In genomic region chr10:80048834-80049233, GRCm38 (mm10) we compare ENCODE assay signal across 10 mouse cellular contexts. TPM values are rescaled to one million over a fixed set of nuclear protein-coding genes. Genes with fewer than 3 reads are reported as not detected.
DNase-seq lines count a peak whose midpoint lies in the region; ATAC-seq and TF ChIP-seq lines count a peak whose summit lies in the region.
"Had no signal": no experiment of that assay in that cellular context is flagged by ENCODE, and none has a peak within 500 bp of the region (broad histone marks: within the 10 kb centered on the region; RNA-seq: fewer than 3 reads in every experiment).

No protein-coding gene starts in this region.

- no peak overlapping the region for H3K9ac ChIP-seq in kidney, postnatal 0 days (ENCODE audit: low read depth, low read length)
- H3K9ac ChIP-seq in ES-E14 (ENCODE audit: insufficient read depth, low read depth, low read length, poor library complexity, severe bottlenecking): 0 out of 2 replicates have a peak overlapping the region, but pooled peaks have one; percentile 9
- no peak overlapping the region for H3K9ac ChIP-seq in hindbrain, embryonic 13.5 days

- H3K36me3 ChIP-seq in kidney, postnatal 0 days (ENCODE audit: insufficient read depth, low read length): no peaks in the 10 kb centered on the region
- H3K36me3 ChIP-seq in ES-E14 (ENCODE audit: control insufficient read depth, insufficient read depth, low read length, poor library complexity, severe bottlenecking): no peaks in the 10 kb centered on the region
- H3K36me3 ChIP-seq in hindbrain, embryonic 13.5 days: no peaks in the 10 kb centered on the region

- DNase-seq in kidney, postnatal 0 days (ENCODE audit: low spot score): no peak
- no peak for DNase-seq in kidney, adult 8-10 months
- DNase-seq in 3T3-L1 (ENCODE audit: low read depth, low spot score): peak; percentile 44
- DNase-seq in ES-E14 (ENCODE audit: low read depth, low spot score): no peak
- DNase-seq in urinary bladder, adult 18-20 months (ENCODE audit: low spot score in 2 of 2): no peak
- DNase-seq in spleen, postnatal 4 days (ENCODE audit: low spot score in 2 of 2): no peak
- no peak for DNase-seq in urinary bladder, postnatal 14 days (ENCODE audit: low spot score)
- DNase-seq: gastrocnemius, postnatal 14 days; layer of hippocampus, postnatal 36 days had no signal

- WGBS in kidney, postnatal 0 days: 81% methylated on average over 3 of the region's 3 CpGs
- WGBS in hindbrain, embryonic 13.5 days: 67% methylated on average over 3 of the region's 3 CpGs

- TF ChIP-seq CTCF in kidney, postnatal 0 days (IDR thresholded peaks at IDR 0.05; ENCODE audit: low read depth): no peak

- in situ Hi-C loops in ES-E14 (cut with MboI; ENCODE audit: low sequenced_read_pairs in 2 of 2, unreplicated experiment in 2 of 2): no loop called here

- H3K4me2 ChIP-seq in kidney, postnatal 0 days (ENCODE audit: low read length): no peak overlapping the region
- H3K4me2 ChIP-seq in hindbrain, embryonic 13.5 days: no peak overlapping the region

- H3K27ac ChIP-seq in kidney, postnatal 0 days: peak overlapping the region; percentile 58; the same call in 1 of the 2 replicates
- H3K27ac ChIP-seq in ES-E14 (ENCODE audit: insufficient read depth, low read depth, low read length, poor library complexity, severe bottlenecking): peak overlapping the region; percentile 56
- peak overlapping the region; percentile 60; the same call in 1 of the 2 replicates for H3K27ac ChIP-seq in hindbrain, embryonic 13.5 days

- H3K4me3 ChIP-seq in kidney, postnatal 0 days (replicated peaks; ENCODE audit: low read depth, low read length): no peak overlapping the region
- no peak overlapping the region for H3K4me3 ChIP-seq in ES-E14 (ENCODE audit: insufficient read depth in 1 of 2, low read depth in 1 of 2, low read length in 2 of 2, poor library complexity in 1 of 2, severe bottlenecking in 1 of 2)
- no peak overlapping the region for H3K4me3 ChIP-seq in hindbrain, embryonic 13.5 days

- no peaks in the 10 kb centered on the region for H3K9me3 ChIP-seq in kidney, postnatal 0 days (replicated peaks; ENCODE audit: low read length)
- no peaks in the 10 kb centered on the region for H3K9me3 ChIP-seq in ES-E14 (ENCODE audit: control insufficient read depth, insufficient read depth, low read depth, low read length)
- no peaks in the 10 kb centered on the region for H3K9me3 ChIP-seq in hindbrain, embryonic 13.5 days

- H3K27me3 ChIP-seq in kidney, postnatal 0 days (ENCODE audit: insufficient read depth, low read length): no peaks in the 10 kb centered on the region
- H3K27me3 ChIP-seq in hindbrain, embryonic 13.5 days: 0 out of 2 replicates have a peak, but pooled peaks cover 5% of the 10 kb centered on the region

- 0 out of 2 replicates have a peak, but pooled peaks cover 17% of the 10 kb centered on the region for H3K4me1 ChIP-seq in kidney, postnatal 0 days (replicated peaks; ENCODE audit: insufficient read depth, low read length)
- H3K4me1 ChIP-seq in ES-E14 (ENCODE audit: control insufficient read depth in 2 of 2, insufficient read depth in 2 of 2, low read length in 2 of 2, poor library complexity in 1 of 2): peaks cover 20 to 35% of the 10 kb centered on the region in 2 experiments
- peaks cover 24% of the 10 kb centered on the region for H3K4me1 ChIP-seq in hindbrain, embryonic 13.5 days (replicated peaks)

- no peak for ATAC-seq in kidney, postnatal 0 days (replicated peaks; ENCODE audit: low FRiP score, low read depth)
- ATAC-seq in hindbrain, embryonic 13.5 days (ENCODE audit: low FRiP score): no peak

TF ChIP-seq in ES-E14, 5 proteins besides CTCF, POLR2A, EP300 and RAD21:
- no peak for TF ChIP-seq CHD2 (IDR thresholded peaks at IDR 0.05; ENCODE audit: low read depth, low read length)
- TF ChIP-seq HCFC1 (IDR thresholded peaks at IDR 0.05; ENCODE audit: borderline replicate concordance, insufficient read depth, low read length): no peak
- no peak for TF ChIP-seq ZNF384 (IDR thresholded peaks at IDR 0.05; ENCODE audit: low read depth, low read length)
- no peak for TF ChIP-seq MAFK (IDR thresholded peaks at IDR 0.05; ENCODE audit: insufficient read depth, low read depth, low read length)
- TF ChIP-seq ZC3H11A (IDR thresholded peaks at IDR 0.05; ENCODE audit: borderline replicate concordance, low read depth, low read length): no peak

RNA-seq across cellular contexts. Expression of gene Gpx4, which starts 1.9 kb away (rescaled TPM):
- 901 and 946 TPM in 2 replicates for polyA plus RNA-seq in kidney, postnatal 0 days (2015; fragmentation: Nextera tagmentation; extraction: Ambion mirVana)
- 1,456 and 1,919 TPM in 2 replicates for total RNA-seq in ES-E14 (2012; rRNA removed)
- 509 and 531 TPM in 2 replicates for polyA plus RNA-seq in hindbrain, embryonic 13.5 days (2015; fragmentation: Nextera tagmentation; extraction: Ambion mirVana)

RNA-seq across cellular contexts. Expression of gene Polr2e, which starts 9.2 kb away (rescaled TPM):
- 208 and 210 TPM in 2 replicates for polyA plus RNA-seq in kidney, postnatal 0 days (2015; fragmentation: Nextera tagmentation; extraction: Ambion mirVana)
- 266 and 293 TPM in 2 replicates for total RNA-seq in ES-E14 (2012; rRNA removed)
- 150 and 154 TPM in 2 replicates for polyA plus RNA-seq in hindbrain, embryonic 13.5 days (2015; fragmentation: Nextera tagmentation; extraction: Ambion mirVana)

RNA-seq across cellular contexts. Expression of gene Arhgap45, which starts 32.4 kb away (rescaled TPM):
- polyA plus RNA-seq in kidney, postnatal 0 days (2015; fragmentation: Nextera tagmentation; extraction: Ambion mirVana): 4.0 and 4.6 TPM in 2 replicates
- 17.0 and 20.9 TPM in 2 replicates for total RNA-seq in ES-E14 (2012; rRNA removed)
- 2.5 and 2.8 TPM in 2 replicates for polyA plus RNA-seq in hindbrain, embryonic 13.5 days (2015; fragmentation: Nextera tagmentation; extraction: Ambion mirVana)

RNA-seq across cellular contexts. Expression of gene Abca7, which starts 52.5 kb away (rescaled TPM):
- 2.4 and 2.6 TPM in 2 replicates for polyA plus RNA-seq in kidney, postnatal 0 days (2015; fragmentation: Nextera tagmentation; extraction: Ambion mirVana)
- 8.8 and 18.9 TPM in 2 replicates for total RNA-seq in ES-E14 (2012; rRNA removed)
- polyA plus RNA-seq in hindbrain, embryonic 13.5 days (2015; fragmentation: Nextera tagmentation; extraction: Ambion mirVana): 5.2 and 6.1 TPM in 2 replicates

RNA-seq across cellular contexts. Expression of gene Sbno2, which starts 56.5 kb away (rescaled TPM):
- polyA plus RNA-seq in kidney, postnatal 0 days (2015; fragmentation: Nextera tagmentation; extraction: Ambion mirVana): 9.6 and 10.5 TPM in 2 replicates
- 36.6 and 49.3 TPM in 2 replicates for total RNA-seq in ES-E14 (2012; rRNA removed)
- polyA plus RNA-seq in hindbrain, embryonic 13.5 days (2015; fragmentation: Nextera tagmentation; extraction: Ambion mirVana): 13.6 and 14.4 TPM in 2 replicates
